Mouse (Mus musculus) hematopoietic stem cell, adult 5-6 weeks (primary cell): ENCODE results near the gene Il22ra2. TPM values are rescaled to one million over a fixed set of nuclear protein-coding genes. Genes with fewer than 3 reads are reported as not detected.
A peak's percentile ranks its signal among the peaks of the same experiment; 100 is the strongest.

ENCODE experiments used
- ATAC-seq, 2 experiments: fragments of 125-278 bp in 1 of 2; replicated peaks in 1 of 2; 2 replicates each; pipeline ENCODE4 v1.8.0; 2016 to 2017; ENCODE audit warnings: inconsistent platforms in 2 of 2, mild to moderate bottlenecking in 2 of 2, moderate number of reproducible peaks in 2 of 2, low read depth in 1 of 2, moderate TSS enrichment in 1 of 2; ENCODE audit not compliant: low FRiP score in 2 of 2, poor library complexity in 2 of 2, severe bottlenecking in 2 of 2, insufficient read depth in 1 of 2, low TSS enrichment in 1 of 2
- total RNA-seq: library from RNA; stranded (forward); fragments of 172-1452, 232-1000 nt; gene quantifications from 2 replicates; pipeline ENCODE4 v1.2.3, GENCODE M21; 2017

Gene Il22ra2
- total RNA-seq, 1 experiment from 2014 or later: 3.0 TPM

GRCm38 (mm10) chr10:19668973-19669372 is 47.2 kb downstream of the Il22ra2 start:
- no peak for ATAC-seq

- 0 out of 4 replicates have a peak, but pooled peaks of 1 of the 2 experiments have one; percentile 17 for ATAC-seq
These were observed 50.2 kb downstream of the Il22ra2 start for GRCm38 (mm10) chr10:19672015-19672414.

- ATAC-seq: no peak; a peak in 1 of 4 replicates
These were observed 51.3 kb downstream of the Il22ra2 start for GRCm38 (mm10) chr10:19673146-19673545.

Other genes starting within 250 kb of the Il22ra2 start
- gene Ifngr1, start 30.0 kb upstream of the Il22ra2 start, total RNA-seq: 120 and 121 TPM in 2 replicates
- gene Il20ra, start 90.6 kb downstream of the Il22ra2 start, total RNA-seq: 1.6 and 2.0 TPM in 2 replicates
- 10.1 and 11.3 TPM in 2 replicates for gene Slc35d3, start 229.5 kb downstream of the Il22ra2 start, total RNA-seq